ENCODE assay signal across 17 mouse cellular contexts in the genomic region with DNA sequence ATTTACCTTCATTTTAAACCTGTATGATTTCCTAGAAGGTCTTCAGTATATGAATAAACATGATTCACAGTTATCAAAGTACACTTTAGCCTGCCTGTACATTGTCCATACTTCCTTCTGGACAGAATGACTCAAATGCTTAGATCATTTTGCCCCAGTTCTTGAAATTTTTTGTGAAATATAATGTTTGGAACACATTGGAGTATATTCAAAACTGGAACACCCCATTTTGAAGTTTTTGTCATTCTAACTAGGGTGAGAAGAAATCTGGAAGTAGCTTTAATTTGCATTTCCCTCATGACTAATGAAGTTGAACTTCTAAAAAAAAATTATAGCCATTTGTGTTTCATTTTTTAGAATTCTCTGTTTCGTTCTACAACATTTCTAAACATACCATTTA.
"Had no signal": no experiment of that assay in that cellular context is flagged by ENCODE, and none has a peak within 500 bp of the region (broad histone marks: within the 10 kb centered on the region; RNA-seq: fewer than 3 reads in every experiment).

No protein-coding gene starts in this region.

- H3K9ac ChIP-seq: neural tube, embryonic 12.5 days; neural tube, embryonic 13.5 days; neural tube, embryonic 15.5 days; stomach, embryonic 15.5 days had no signal

- H3K9me3 ChIP-seq: neural tube, embryonic 12.5 days; neural tube, embryonic 13.5 days; neural tube, embryonic 15.5 days; stomach, embryonic 15.5 days had no signal

- H3K4me2 ChIP-seq: neural tube, embryonic 12.5 days; neural tube, embryonic 13.5 days; neural tube, embryonic 15.5 days; stomach, embryonic 15.5 days had no signal

- H3K36me3 ChIP-seq: neural tube, embryonic 12.5 days; neural tube, embryonic 13.5 days; neural tube, embryonic 15.5 days; stomach, embryonic 15.5 days had no signal

- H3K27me3 ChIP-seq: neural tube, embryonic 12.5 days; neural tube, embryonic 13.5 days; neural tube, embryonic 15.5 days; stomach, embryonic 15.5 days had no signal

- H3K4me3 ChIP-seq: neural tube, embryonic 12.5 days; neural tube, embryonic 13.5 days; neural tube, embryonic 15.5 days; stomach, embryonic 15.5 days had no signal

- DNase-seq: retina, postnatal 1 day; right cerebral cortex, adult 18-20 months; right cerebral cortex, postnatal 14 days; right cerebral cortex, postnatal 25 days; right cerebral cortex, postnatal 4 days; spleen, adult 18-20 months; thymus, adult 18-20 months; thymus, adult 2 months; thymus, postnatal 14 days; thymus, postnatal 25 days; thymus, postnatal 36 days; thymus, postnatal 4 days had no signal

- H3K4me1 ChIP-seq: neural tube, embryonic 12.5 days; neural tube, embryonic 13.5 days; neural tube, embryonic 15.5 days; stomach, embryonic 15.5 days had no signal

- H3K27ac ChIP-seq: neural tube, embryonic 12.5 days; neural tube, embryonic 13.5 days; neural tube, embryonic 15.5 days; stomach, embryonic 15.5 days; stomach, postnatal 0 days had no signal
